Mouse (Mus musculus) CH12.LX (cell line): ENCODE measurements at regions not wholly inside any gene's neighbourhood (a gene's known extent, or its start where the extent isn't known, plus 50 kb on each side); places are given as distances from the start of the nearest gene placed in this dataset.

ENCODE experiments used
- DNase-seq: peaks from one replicate; pipeline ENCODE4 v3.0.0-alpha.2; 2013; ENCODE audit errors: extremely low read depth
- H3K27ac ChIP-seq: 2 replicates; pipeline ENCODE4 v1.5.1; 2012; ENCODE audit warnings: low read depth, mild to moderate bottlenecking, control low read depth, moderate library complexity; ENCODE audit not compliant: insufficient read depth
- H3K27me3 ChIP-seq: replicated peaks from 2 replicates; pipeline ENCODE3; 2012; ENCODE audit warnings: inconsistent platforms
- H3K36me3 ChIP-seq, 2 experiments: replicated peaks in 1 of 2; 2 replicates each; pipeline versions ENCODE3 to v1.6.1; 2012; ENCODE audit warnings: inconsistent platforms in 1 of 2, low read length in 1 of 2, mild to moderate bottlenecking in 1 of 2, mixed read lengths in 1 of 2, moderate library complexity in 1 of 2; ENCODE audit not compliant: control insufficient read depth in 1 of 2, insufficient read depth in 1 of 2
- H3K4me1 ChIP-seq, 2 experiments: 2 replicates each; pipeline ENCODE4 v1.6.1; 2012; ENCODE audit warnings: inconsistent platforms in 1 of 2, moderate library complexity in 1 of 2; ENCODE audit not compliant: insufficient read depth in 2 of 2, control insufficient read depth in 1 of 2
- H3K4me2 ChIP-seq: 2 replicates; pipeline ENCODE4 v1.6.1; 2012; ENCODE audit warnings: low read depth, mild to moderate bottlenecking, control low read depth; ENCODE audit not compliant: poor library complexity, insufficient read depth, severe bottlenecking
- H3K4me3 ChIP-seq, 3 experiments: fragments of 150-350 bp in 1 of 3; sonication (generic) in 1 of 3; replicated peaks in 1 of 3; 2 replicates each; pipeline versions ENCODE3 to v1.5.1; 2011 to 2012; ENCODE audit warnings: low read depth in 2 of 3, low read length in 2 of 3, mild to moderate bottlenecking in 2 of 3, moderate library complexity in 2 of 3, control low read depth in 1 of 3, improper control_type of control experiment in 1 of 3, inconsistent platforms in 1 of 3, mixed read lengths in 1 of 3; ENCODE audit not compliant: poor library complexity in 1 of 3
- H3K79me2 ChIP-seq: replicated peaks from 2 replicates; pipeline ENCODE4 v1.6.1; 2012; ENCODE audit warnings: mild to moderate bottlenecking, moderate library complexity; ENCODE audit not compliant: control insufficient read depth, poor library complexity, insufficient read depth, severe bottlenecking; ENCODE audit errors: extremely low read depth
- H3K9ac ChIP-seq: 2 replicates; pipeline ENCODE4 v1.6.1; 2012; ENCODE audit warnings: low read depth, mild to moderate bottlenecking, control low read depth, moderate library complexity; ENCODE audit not compliant: insufficient read depth
- H3K9me3 ChIP-seq: replicated peaks from 2 replicates; pipeline ENCODE3; 2012; ENCODE audit warnings: low read length, inconsistent platforms, mixed read lengths
- CHD2 ChIP-seq: IDR thresholded peaks from 2 replicates; pipeline ENCODE4 v1.6.1; 2011; ENCODE audit warnings: low read length, improper control_type of control experiment
- E2F4 ChIP-seq: IDR thresholded peaks from 2 replicates; pipeline ENCODE4 v1.6.1; 2011; ENCODE audit warnings: low read depth, low read length, improper control_type of control experiment; ENCODE audit not compliant: insufficient replicate concordance
- ELF1 ChIP-seq: IDR thresholded peaks from 2 replicates; pipeline ENCODE4 v1.6.1; 2014; ENCODE audit warnings: low read depth, mild to moderate bottlenecking, inconsistent platforms, low read length, improper control_type of control experiment
- EP300 ChIP-seq: IDR thresholded peaks from 2 replicates; pipeline ENCODE4 v1.6.1; 2011; ENCODE audit warnings: low read length, improper control_type of control experiment
- ETS1 ChIP-seq: conservative IDR thresholded peaks from 2 replicates; pipeline ENCODE4 v1.6.1; 2012; ENCODE audit warnings: low read depth, mild to moderate bottlenecking, inconsistent platforms, low read length, improper control_type of control experiment, moderate library complexity
- GABPA ChIP-seq: IDR thresholded peaks from 2 replicates; pipeline ENCODE4 v1.6.1; 2012; ENCODE audit warnings: low read depth, low read length, improper control_type of control experiment, inconsistent platforms; ENCODE audit not compliant: insufficient replicate concordance
- HCFC1 ChIP-seq: IDR thresholded peaks from 2 replicates; pipeline ENCODE4 v1.6.1; 2012; ENCODE audit warnings: low read depth, mild to moderate bottlenecking, inconsistent platforms, low read length, improper control_type of control experiment
- JUN ChIP-seq: IDR thresholded peaks from 2 replicates; pipeline ENCODE4 v1.6.1; 2011; ENCODE audit warnings: low read depth, mild to moderate bottlenecking, low read length, improper control_type of control experiment, moderate library complexity; ENCODE audit not compliant: insufficient read depth
- JUND ChIP-seq: conservative IDR thresholded peaks from 2 replicates; pipeline ENCODE4 v1.6.1; 2011; ENCODE audit warnings: low read depth, low read length, improper control_type of control experiment
- MAX ChIP-seq: IDR thresholded peaks from 2 replicates; pipeline ENCODE4 v1.6.1; 2011; ENCODE audit warnings: low read length, improper control_type of control experiment
- MAZ ChIP-seq: IDR thresholded peaks from 2 replicates; pipeline ENCODE4 v1.6.1; 2012; ENCODE audit warnings: low read depth, mild to moderate bottlenecking, inconsistent platforms, low read length, improper control_type of control experiment, moderate library complexity
- NELFE ChIP-seq: IDR thresholded peaks from 2 replicates; pipeline ENCODE4 v1.6.1; 2011; ENCODE audit warnings: low read depth, low read length, improper control_type of control experiment
- PAX5 ChIP-seq: IDR thresholded peaks from 2 replicates; pipeline ENCODE4 v1.6.1; 2012; ENCODE audit warnings: low read length, inconsistent platforms, mixed read lengths
- RAD21 ChIP-seq: IDR thresholded peaks from 2 replicates; pipeline ENCODE4 v1.6.1; 2011; ENCODE audit warnings: low read depth, mild to moderate bottlenecking, low read length, improper control_type of control experiment, moderate library complexity
- RCOR1 ChIP-seq: conservative IDR thresholded peaks from 2 replicates; pipeline ENCODE4 v1.6.1; 2012; ENCODE audit warnings: low read depth, mild to moderate bottlenecking, inconsistent platforms, low read length, improper control_type of control experiment
- SMC3 ChIP-seq: IDR thresholded peaks from 2 replicates; pipeline ENCODE4 v1.6.1; 2011; ENCODE audit warnings: low read depth, low read length, improper control_type of control experiment
- TCF12 ChIP-seq: IDR thresholded peaks from 2 replicates; pipeline ENCODE4 v1.6.1; 2014; ENCODE audit warnings: low read depth, mild to moderate bottlenecking, inconsistent platforms, low read length, improper control_type of control experiment
- USF1 ChIP-seq: IDR thresholded peaks from 2 replicates; pipeline ENCODE4 v1.6.1; 2014; ENCODE audit warnings: low read depth, mild to moderate bottlenecking, inconsistent platforms, low read length, improper control_type of control experiment
- USF2 ChIP-seq: conservative IDR thresholded peaks from 2 replicates; pipeline ENCODE4 v1.6.1; 2011; ENCODE audit warnings: low read depth, low read length, improper control_type of control experiment
- ZMIZ1 ChIP-seq: IDR thresholded peaks from 2 replicates; pipeline ENCODE4 v1.6.1; 2012; ENCODE audit warnings: low read depth, mild to moderate bottlenecking, inconsistent platforms, low read length, improper control_type of control experiment
- ZNF384 ChIP-seq: IDR thresholded peaks from 2 replicates; pipeline ENCODE4 v1.6.1; 2012; ENCODE audit warnings: low read depth, low read length, improper control_type of control experiment, inconsistent platforms
- dilution Hi-C: fragments of 300-500 bp; cut with MboI; formaldehyde crosslinking; loops from 2 replicates; pipeline ENCODE4 v1.14.3; 2020; ENCODE audit warnings: low sequenced_read_pairs; ENCODE audit not compliant: extremely low pct_unique_long_range_greater_than_20kb, extremely low pct_ligation_motif_present
- in situ Hi-C: fragments of 300-500 bp; cut with MboI; formaldehyde crosslinking; loops from 3 replicates; pipeline ENCODE4 v1.14.3; 2019; ENCODE audit warnings: low sequenced_read_pairs, low pct_ligation_motif_present, low pct_unique_long_range_greater_than_20kb, mixed read lengths

DNA sequence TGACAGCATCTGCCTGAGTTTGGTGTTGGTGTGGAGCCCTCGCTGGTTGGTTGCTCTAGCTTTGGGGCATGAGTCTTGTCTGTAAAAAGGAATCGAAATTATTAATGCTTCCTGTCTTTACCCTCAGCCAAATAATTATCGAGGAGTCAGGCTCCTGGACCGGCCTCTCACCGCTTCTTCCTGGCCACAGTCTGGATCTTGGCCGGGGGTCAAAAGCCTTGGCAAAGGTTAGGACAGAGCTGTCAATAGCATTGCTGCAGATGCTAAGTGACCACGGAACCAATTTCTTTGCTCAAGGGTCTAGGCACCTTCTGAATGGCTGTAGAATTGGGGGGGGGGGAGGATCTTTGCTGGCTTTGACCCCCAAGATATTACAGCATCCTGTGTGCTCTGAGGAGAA, 207.3 kb downstream of the Sec16b start:
- H3K4me1 ChIP-seq = peaks cover 0 to 6% of the 10 kb centered on the region in 2 experiments; a peak in 1 of 4 replicates
- H3K79me2 ChIP-seq = no peaks in the 10 kb centered on the region
- no peaks in the 10 kb centered on the region for H3K9me3 ChIP-seq
- no peak overlapping the region for H3K27ac ChIP-seq
- H3K4me3 ChIP-seq = no peak overlapping the region
- peaks cover 2% of the 10 kb centered on the region for H3K27me3 ChIP-seq
- no peaks in the 10 kb centered on the region for H3K36me3 ChIP-seq
- no peak overlapping the region for H3K9ac ChIP-seq
- TF ChIP-seq E2F4 (no peak), CHD2 (no peak), NELFE (no peak), SMC3 (no peak), JUN (no peak), ZNF384 (no peak), ELF1 (no peak)
- in situ Hi-C loops (no loop called here), dilution Hi-C loops (no loop called here)
- no peak for DNase-seq
- no peak overlapping the region for H3K4me2 ChIP-seq

DNA sequence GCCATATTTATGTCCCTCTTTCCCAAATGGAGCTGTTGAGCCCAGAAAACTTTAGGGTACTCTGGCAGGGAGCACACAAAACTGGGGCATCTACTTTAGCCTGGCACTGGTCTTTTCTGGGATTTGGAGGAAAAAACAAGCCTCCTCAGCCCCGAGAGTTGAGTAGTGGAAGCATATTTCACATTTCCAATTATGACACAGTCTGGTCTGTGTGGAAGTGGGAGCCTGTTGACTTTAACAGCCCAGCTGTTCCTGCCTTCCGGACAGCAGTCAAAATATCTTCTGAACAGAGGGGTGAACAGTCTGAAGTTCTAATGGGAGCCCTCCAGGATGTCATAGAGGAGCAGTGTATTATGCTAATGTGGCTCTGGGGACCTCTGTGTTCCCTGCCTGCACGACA, 209.1 kb downstream of the Sec16b start:
- no peak for TF ChIP-seq PAX5
- TF ChIP-seq MAZ = no peak
- no peak for TF ChIP-seq TCF12
- TF ChIP-seq EP300 = no peak
- TF ChIP-seq USF2 = no peak
- no peak for TF ChIP-seq RAD21
- in situ Hi-C loops = no loop called here
- DNase-seq = no peak
- H3K36me3 ChIP-seq = no peaks in the 10 kb centered on the region
- no peak overlapping the region for H3K9ac ChIP-seq
- dilution Hi-C loops = no loop called here
- no peaks in the 10 kb centered on the region for H3K9me3 ChIP-seq
- no peaks in the 10 kb centered on the region for H3K79me2 ChIP-seq
- peaks cover 0 to 6% of the 10 kb centered on the region in 2 experiments; a peak in 1 of 4 replicates for H3K4me1 ChIP-seq
- no peak overlapping the region for H3K27ac ChIP-seq
- no peak overlapping the region for H3K4me2 ChIP-seq
- peaks cover 5% of the 10 kb centered on the region for H3K27me3 ChIP-seq
- H3K4me3 ChIP-seq = no peak overlapping the region

DNA sequence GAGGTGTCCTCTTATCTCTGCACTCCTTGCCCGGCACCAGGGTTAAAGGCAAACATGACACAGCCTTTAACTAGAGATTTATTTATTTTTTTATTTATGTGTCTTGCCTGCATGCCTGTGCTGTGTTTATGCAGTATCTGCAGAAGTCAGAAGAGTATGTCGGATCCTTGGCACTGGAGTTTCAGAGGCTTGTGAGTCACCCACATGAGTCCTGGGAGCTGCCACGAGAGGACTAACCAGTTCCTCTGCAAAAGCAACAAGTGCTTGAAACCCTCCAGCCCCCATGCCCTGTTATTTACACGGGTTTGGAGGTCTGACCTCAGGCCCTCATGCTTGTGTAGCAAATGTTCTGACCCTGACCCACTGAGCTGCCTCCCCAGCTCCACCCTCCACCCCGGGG, 210.6 kb downstream of the Sec16b start:
- in situ Hi-C loops (no loop called here), dilution Hi-C loops (no loop called here)
- H3K79me2 ChIP-seq = no peaks in the 10 kb centered on the region
- no peak for DNase-seq
- no peak overlapping the region for H3K4me2 ChIP-seq
- H3K36me3 ChIP-seq = no peaks in the 10 kb centered on the region
- no peak overlapping the region for H3K27ac ChIP-seq
- no peaks in the 10 kb centered on the region for H3K4me1 ChIP-seq
- peaks cover 5% of the 10 kb centered on the region for H3K27me3 ChIP-seq
- H3K9me3 ChIP-seq = no peaks in the 10 kb centered on the region
- no peak overlapping the region for H3K9ac ChIP-seq
- H3K4me3 ChIP-seq = no peak overlapping the region
- TF ChIP-seq SMC3 = no peak
- no peak for TF ChIP-seq RCOR1
- no peak for TF ChIP-seq ZMIZ1
- no peak for TF ChIP-seq EP300
- TF ChIP-seq ELF1 = no peak
- TF ChIP-seq RAD21 = no peak
- no peak for TF ChIP-seq E2F4
- no peak for TF ChIP-seq ETS1
- no peak for TF ChIP-seq JUN
- TF ChIP-seq HCFC1 = no peak
- TF ChIP-seq JUND = no peak
- no peak for TF ChIP-seq MAX
- TF ChIP-seq USF1 = no peak
- TF ChIP-seq GABPA = no peak
- TF ChIP-seq, all 38 proteins: peak for 0
